Mouse (Mus musculus): ENCODE measurements around the gene Krtap5-3.
"Not testable (repeated sequence)": the region's sequence is repeated elsewhere in the genome, so short reads cannot be mapped to it uniquely, and the experiment has no call there.

Gene Krtap5-3

DNA sequence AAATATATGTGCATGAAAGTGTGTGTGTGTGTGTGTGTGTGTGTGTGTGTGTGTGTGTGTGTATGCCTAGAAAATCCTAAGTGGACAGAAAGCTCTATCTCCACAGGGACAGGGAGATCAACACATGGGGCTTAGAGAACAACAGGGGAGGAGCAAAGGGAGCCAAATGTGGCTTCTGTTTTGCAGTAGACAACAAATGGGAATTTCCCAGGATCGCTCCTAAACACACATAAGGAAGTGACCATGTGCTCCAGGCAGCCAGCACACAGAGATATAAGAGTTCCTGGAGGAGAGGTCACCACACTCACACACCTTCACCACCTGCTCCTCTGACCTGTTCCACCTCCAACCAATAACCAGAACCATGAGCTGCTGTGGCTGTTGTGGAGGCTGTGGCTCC, at the start of gene Krtap5-3:
TSS of gene Krtap5-3 (plus strand) at position 301 of the 400 bp plus-strand sequence.
- no peak for DNase-seq (ENCODE audit: extremely low read depth, insufficient read length, low spot score)

DNA sequence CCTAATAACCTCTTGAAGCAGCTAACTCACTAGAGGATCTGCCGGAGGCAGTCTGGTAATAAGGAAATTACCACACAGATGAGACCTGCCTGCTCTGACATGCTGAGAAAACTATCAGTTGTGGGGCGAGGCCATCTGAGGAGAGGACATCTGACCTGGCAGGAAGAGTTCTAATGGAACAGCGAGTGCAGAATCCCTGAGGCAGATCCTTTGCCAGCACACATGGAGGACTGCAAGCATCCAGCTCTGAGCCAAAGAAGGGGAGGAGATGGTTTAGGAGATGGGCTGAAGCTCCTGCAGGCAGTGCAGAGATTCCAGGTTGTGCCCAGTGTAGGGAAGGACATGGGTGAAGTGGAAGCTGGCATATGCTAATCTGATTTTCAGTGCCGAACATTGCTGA, 49.0 kb upstream of the Krtap5-3 start:
- DNase-seq (ENCODE audit: extremely low read depth, insufficient read length, low spot score), result no peak

DNA sequence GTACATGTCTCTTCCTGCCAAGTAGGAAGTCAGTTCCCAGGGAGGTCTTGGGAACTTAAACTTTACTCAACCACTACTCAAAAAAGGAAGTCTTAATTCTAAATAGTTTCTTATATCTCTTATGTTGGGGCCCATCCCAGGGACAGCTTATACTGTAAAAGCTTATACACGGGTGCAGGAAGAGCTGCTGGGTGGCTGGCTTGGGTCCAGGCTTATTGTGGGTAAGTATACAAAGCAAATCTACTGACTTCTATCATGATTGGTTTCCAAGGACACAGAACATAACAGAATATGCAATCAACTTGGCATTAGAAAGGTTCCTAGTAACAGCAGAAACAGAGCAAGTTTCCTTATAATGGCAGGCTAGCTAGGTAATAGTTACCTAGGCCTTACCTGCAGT, 45.9 kb upstream of the Krtap5-3 start:
- no peak for DNase-seq (ENCODE audit: extremely low read depth, insufficient read length, low spot score)

DNA sequence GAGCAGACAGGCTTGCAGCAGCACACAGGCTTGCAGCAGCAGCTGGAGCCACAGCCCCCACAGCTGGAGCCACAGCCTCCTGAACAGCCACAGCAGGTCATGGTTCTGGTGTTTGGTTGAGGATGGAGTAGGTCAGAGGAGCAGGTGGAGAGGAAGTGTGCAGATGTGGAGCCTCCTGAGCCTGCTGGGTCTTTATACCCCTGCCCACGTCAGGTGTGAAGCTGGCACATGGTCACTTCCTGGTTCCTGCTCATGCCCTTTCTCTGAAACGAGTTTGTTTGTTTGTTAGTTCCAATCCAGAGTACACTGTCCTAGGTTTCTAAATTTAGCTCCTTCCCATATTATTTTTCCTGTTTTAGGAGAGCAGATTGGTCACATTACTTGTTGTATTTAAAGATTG, 44.2 kb upstream of the Krtap5-3 start, which contains the start of gene Gm29735:
TSS of gene Gm29735 (minus strand) at position 101 of the 400 bp plus-strand sequence.
- DNase-seq (ENCODE audit: extremely low read depth, insufficient read length, low spot score), result not testable (repeated sequence)

DNA sequence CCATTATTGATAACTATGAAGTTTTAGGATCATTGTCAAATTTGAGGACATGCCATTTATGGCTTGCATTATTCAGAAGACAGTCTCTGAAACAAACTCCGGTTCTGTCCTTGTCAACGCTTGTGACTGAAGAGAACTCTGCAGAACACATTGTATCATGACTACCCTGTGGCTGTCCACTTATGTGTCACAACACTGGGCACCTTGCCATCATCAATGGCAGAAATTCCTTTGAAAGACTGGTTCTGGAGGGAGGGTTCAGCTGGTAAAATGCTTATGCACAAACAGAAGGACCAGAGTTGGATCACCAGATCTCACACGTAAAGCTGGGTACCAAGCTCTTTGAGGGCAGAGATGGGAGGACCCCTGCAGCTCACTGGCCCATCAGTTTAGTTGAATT, 41.8 kb upstream of the Krtap5-3 start:
- DNase-seq (ENCODE audit: extremely low read depth, insufficient read length, low spot score), result no peak

DNA sequence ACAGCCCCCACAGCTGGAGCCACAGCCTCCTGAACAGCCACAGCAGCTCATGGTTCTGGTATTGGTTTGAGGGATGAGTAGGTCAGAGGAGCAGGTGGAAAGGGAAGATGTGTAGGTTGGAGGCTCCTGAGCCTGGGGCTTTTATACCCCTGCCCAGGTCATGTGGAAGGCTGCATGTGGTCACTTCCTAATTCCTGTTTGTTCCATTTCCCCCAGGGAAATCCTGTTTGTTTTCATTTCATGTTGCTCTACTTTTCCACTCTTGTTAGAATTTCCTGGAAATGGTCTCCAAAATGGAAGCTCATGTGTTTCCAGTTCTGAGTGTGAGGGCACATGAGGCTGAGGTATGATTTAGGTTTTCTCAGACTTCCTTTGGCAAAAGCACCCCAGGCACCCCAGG, 35.5 kb upstream of the Krtap5-3 start, which contains the start of gene Gm4553:
TSS of gene Gm4553 (minus strand) at position 101 of the 400 bp plus-strand sequence.
- not testable (repeated sequence) for DNase-seq (ENCODE audit: extremely low read depth, insufficient read length, low spot score)

DNA sequence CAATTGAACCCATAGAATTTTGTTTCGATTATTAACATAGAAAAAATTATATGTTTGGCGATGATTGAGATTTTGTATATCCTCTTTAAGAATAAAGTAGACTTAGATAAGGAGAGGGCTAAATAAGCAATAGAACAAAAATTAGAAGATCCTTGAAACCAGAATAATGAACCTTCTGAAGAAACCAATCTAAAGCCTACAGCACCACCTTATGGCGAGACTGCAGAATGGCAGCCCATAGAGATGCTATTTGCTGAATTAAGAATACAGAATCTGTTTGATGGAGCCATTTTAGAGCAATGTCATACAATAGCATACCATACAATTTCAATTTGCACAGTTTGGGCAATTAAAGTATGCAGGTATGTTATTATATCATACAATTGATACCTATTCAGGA, 31.3 kb upstream of the Krtap5-3 start:
- no peak for DNase-seq (ENCODE audit: extremely low read depth, insufficient read length, low spot score)

DNA sequence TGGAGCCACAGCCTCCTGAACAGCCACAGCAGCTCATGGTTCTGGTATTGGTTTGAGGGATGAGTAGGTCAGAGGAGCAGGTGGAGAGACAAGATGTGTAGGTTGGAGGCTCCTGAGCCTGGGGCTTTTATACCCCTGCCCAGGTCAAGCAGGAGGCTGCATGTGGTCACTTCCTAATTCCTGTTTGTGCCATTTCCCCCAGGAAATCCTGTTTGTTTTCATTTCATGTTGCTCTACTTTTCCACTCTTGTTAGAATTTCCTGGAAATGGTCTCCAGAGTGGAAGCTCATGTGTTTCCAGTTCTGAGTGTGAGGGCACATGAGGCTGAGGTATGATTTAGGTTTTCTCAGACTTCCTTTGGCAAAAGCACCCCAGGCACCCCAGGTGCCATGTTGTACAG, 25.3 kb upstream of the Krtap5-3 start, which contains the start of gene Krtap5-2:
TSS of gene Krtap5-2 (minus strand) at position 101 of the 400 bp plus-strand sequence.
- not testable (repeated sequence) for DNase-seq (ENCODE audit: extremely low read depth, insufficient read length, low spot score)

DNA sequence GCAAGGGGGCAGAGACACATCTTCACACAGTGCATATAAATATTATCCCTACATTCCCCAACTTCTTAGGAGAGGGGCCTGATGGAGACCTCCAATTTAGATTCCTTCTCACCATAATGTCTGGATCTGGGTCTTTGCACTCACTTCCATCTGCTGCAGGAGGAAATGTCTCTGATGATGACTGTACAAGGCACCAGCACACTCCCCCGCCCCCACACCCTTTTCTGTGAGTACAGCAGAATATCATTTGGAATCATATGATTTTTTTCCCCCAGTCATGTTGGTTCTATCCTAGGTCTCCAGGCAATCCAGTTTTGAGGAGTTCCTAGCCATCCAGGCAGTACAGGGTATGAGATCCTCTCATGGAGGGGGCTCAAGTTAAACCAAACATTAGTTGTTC, 22.5 kb upstream of the Krtap5-3 start:
- DNase-seq (ENCODE audit: extremely low read depth, insufficient read length, low spot score), result no peak

DNA sequence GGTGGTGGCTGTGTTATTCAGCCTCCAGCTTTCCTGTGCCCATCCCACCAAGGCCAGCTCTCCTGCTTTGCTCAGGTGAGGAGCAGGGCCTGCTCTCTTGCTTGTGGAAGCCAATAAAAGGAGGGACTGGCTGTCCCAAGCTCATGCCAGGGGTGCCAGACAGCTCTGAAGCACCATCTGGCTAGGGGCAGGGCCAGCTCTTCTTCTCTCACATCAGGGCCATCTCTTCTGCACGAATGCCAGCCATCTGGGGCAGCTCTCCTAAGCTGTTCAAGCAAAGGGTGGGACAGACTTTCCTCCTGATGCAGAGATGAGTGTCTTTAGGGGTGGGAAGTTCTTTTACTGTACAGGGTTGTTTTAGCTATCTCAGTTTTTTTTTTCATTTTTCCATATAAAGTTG, 20.1 kb upstream of the Krtap5-3 start:
- DNase-seq (ENCODE audit: extremely low read depth, insufficient read length, low spot score), result no peak

DNA sequence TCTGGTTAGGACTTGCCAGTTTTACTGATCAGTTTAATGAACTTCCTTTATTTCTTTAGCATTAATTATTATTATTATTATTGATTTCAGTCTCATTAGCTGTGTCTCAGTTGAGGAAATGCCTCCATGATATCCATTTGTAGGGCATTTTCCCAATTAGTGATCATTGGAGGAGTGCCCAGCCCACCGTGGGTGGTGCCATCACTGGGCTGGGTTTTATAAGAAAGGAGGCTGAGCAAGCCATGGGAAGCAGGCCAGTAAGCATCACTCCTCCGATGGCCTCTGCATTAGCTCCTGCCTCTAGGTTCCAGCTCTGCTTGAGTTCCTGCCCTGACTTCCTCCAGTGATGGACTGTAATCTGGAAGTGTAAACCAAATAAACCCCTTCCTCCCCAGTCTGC, 13.0 kb upstream of the Krtap5-3 start:
- DNase-seq (ENCODE audit: extremely low read depth, insufficient read length, low spot score), result no peak

DNA sequence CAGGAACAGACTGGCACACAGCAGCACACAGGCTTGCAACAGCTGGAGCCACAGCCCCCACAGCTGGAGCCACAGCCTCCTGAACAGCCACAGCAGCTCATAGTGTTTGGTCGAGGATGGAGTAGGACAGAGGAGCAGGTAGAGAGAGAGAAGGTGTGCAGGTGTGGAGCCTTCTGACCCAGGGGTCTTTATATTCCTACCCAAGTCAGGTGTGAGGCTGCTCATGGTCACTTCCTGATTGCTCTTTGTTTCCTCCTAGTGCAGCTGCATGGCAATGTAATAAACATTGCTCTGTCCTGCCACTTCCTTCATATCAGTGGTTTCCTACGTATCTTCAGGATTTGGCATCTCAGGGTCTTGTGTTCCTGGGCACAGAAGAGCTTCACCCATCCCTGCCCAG, 10.9 kb upstream of the Krtap5-3 start, which contains the start of gene Gm10153:
TSS of gene Gm10153 (minus strand) at position 101 of the 400 bp plus-strand sequence.
- no peak for DNase-seq (ENCODE audit: extremely low read depth, insufficient read length, low spot score)

DNA sequence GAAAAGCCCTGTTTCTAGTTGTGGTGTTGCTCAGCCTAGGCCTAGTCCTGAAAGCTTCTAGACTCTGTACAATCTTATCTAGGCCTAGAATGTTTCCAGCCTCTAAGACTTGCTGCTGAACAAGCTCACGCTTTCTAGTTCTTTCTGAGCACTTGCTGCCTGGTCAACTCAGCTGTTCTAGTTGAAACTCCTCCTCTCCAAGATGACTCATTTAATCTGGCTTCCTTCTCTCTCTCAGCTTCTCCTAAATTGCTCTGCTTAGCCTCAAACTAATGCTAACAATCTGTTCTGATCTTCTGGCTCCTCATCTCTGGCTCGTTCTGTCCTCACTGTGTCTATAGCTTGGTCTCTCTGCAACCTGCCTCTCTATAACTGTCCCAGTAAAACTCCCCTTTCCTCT, 2.4 kb upstream of the Krtap5-3 start:
- no peak for DNase-seq (ENCODE audit: extremely low read depth, insufficient read length, low spot score)

DNA sequence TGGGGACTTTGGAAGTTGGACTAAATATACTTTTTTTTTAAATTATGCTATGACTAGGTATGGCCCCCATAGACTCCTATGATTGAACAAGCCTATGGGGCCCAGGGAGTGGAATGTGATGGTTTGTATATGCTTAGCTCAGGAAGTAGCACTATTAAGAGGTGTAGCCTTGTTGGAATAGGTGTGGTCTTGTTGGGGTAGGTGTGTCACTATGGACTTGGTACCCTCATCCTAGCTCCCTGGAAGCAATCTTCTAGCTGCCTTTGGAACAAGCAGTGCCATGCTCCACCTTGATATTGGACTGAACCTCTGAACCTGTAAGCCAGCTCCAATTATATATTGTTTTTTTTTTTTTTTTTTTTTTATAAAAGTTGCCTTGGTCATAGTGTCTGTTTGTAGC, 4.3 kb downstream of the Krtap5-3 start:
- DNase-seq (ENCODE audit: extremely low read depth, insufficient read length, low spot score), result no peak

DNA sequence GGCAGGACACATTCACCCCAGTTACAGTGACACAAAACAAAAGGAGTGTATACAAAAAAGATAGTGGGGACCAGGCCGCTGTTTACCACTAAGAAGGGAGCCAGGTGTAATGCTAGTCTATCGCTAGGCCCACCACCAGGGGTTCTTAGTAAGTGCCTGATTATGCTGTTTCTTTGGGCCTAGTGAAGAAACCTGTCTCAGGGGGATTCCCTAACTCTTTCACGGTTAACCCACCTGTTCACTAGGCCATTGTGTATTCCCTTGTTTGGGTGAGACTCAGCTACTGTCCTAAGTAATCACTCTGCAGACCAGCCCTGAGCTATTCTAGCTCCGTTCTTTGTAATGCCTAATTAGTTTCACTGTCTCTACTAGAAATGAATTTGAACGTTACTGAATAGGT, 5.7 kb downstream of the Krtap5-3 start:
- DNase-seq (ENCODE audit: extremely low read depth, insufficient read length, low spot score), result not testable (repeated sequence)

DNA sequence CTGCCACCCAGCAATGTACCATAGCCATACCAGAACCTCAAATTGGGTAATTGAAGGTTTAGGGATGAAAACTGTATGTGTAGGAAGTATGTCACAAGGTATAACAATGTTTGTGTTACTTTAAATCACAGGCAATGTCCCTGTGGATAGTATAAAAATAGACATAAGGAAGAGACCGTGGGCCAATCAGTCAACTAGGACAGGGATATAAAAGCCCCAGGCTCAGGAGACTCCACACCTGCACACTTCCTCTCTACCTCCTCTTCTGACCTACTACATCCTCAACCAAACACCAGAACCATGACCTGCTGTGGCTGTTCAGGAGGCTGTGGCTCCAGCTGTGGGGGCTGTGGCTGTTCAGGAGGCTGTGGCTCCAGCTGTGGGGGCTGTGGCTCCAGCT, 10.4 kb downstream of the Krtap5-3 start, which contains the start of gene Gm7579:
TSS of gene Gm7579 (plus strand) at position 301 of the 400 bp plus-strand sequence.
- DNase-seq (ENCODE audit: extremely low read depth, insufficient read length, low spot score), result no peak

DNA sequence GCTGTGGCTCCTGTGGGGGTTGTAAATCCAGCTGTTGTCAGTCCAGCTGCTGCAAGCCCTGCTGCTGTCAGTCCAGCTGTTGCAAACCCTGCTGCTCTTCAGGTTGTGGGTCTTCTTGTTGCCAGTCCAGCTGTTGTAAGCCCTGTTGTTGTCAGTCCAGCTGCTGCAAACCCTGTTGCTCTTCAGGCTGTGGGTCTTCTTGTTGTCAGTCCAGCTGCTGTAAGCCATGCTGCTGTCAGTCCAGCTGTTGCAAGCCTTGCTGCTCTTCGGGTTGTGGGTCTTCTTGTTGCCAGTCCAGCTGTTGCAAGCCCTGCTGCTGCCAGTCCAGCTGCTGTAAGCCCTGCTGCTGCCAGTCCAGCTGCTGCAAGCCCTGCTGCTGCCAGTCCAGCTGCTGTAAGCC, 11.0 kb downstream of the Krtap5-3 start:
- not testable (repeated sequence) for DNase-seq (ENCODE audit: extremely low read depth, insufficient read length, low spot score)

DNA sequence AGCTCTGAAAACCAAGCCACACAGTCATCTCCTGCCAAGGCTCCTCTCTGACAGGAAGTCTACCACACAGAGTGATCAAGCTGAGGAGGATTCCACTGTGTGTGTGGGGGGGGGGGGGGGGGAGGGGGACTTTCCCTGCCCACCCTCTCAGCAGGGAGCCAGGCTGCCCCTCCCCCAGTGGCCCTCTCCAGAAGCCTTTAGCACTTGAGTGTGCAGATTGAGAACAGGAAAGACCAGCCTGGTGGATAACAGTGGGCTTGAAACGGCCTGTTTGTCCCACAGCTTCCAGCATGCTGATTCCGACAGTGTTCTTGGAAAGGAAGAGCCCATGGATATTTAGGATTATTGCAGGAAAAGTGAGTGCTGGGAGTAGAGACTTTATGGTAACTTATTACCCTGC, 23.4 kb downstream of the Krtap5-3 start:
- DNase-seq (ENCODE audit: extremely low read depth, insufficient read length, low spot score), result no peak

DNA sequence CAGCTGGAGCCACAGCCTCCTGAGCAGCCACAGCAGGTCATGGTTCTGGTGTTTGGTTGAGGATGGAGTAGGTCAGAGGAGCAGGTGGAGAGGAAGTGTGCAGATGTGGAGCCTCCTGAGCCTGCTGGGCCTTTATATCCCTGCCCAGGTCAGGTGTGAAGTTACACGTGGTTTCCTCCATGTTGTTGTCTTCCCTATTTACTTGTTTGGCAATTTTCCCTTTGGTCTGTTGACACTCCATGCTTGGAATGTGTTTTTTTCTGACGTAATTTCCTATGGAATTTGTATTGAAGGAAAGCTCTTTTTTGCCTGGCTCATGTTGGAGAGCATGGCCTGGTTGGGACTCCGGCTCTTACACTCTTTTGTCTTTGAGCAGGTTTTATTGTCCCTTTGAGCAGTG, 28.7 kb downstream of the Krtap5-3 start, which contains the start of gene Krtap5-5:
TSS of gene Krtap5-5 (minus strand) at position 101 of the 400 bp plus-strand sequence.
- not testable (repeated sequence) for DNase-seq (ENCODE audit: extremely low read depth, insufficient read length, low spot score)

DNA sequence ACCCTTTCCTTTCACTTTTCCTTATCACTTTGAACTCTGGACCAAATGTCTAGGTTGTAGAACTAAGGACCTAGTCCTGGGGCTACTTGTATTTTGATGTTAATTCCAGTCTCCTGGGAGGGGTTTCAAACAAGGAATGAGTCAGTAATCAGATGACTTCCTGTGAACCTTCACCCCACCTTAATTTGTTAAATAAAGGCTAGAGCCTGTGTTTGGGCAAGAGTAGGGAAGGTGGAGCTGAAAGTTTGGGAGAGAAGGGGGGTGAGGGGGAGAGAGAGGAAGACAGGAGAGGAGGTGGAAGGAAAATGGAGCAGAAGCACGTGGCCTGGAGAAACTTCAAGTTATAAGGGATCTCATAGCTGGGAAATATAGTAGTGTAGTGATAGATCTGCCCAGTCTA, 30.4 kb downstream of the Krtap5-3 start:
- DNase-seq (ENCODE audit: extremely low read depth, insufficient read length, low spot score), result no peak

DNA sequence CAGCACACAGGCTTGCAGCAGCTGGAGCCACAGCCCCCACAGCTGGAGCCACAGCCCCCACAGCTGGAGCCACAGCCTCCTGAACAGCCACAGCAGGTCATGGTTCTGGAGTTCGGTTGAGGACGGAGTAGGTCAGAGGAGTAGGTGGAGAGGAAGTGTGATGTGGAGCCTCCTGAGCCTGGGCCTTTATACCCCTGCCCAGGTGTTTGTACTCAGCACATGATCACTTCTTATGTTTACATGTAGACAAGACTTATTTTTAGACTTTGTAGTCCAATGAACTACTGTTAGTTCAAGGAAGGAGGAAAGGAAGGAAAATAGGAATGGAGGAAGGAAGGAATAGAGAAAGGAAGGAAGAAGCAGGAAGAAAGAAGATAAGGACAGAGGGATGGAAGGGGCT, 39.8 kb downstream of the Krtap5-3 start, which contains the start of gene Gm40460:
TSS of gene Gm40460 (minus strand) at position 101 of the 400 bp plus-strand sequence.
- DNase-seq (ENCODE audit: extremely low read depth, insufficient read length, low spot score), result no peak

DNA sequence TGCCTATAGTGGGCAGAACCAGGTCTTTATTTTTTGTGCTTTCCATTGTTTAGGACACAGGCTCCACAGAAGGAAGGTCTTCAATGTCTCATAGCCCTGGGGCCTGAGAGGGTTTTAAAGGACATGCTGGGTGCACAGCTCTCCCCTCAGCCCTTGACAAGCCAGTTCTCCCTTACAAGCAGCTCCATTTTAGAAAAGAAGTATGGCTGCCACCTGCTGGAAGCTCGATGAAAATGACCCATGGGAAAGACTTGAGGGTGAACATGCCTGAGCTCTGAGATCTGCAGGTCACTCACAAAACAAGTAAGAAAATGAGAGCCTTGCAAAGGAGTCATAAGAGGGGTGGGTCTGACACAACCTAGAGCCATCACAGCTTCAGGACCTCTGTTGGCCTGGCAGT, 48.7 kb downstream of the Krtap5-3 start:
- DNase-seq (ENCODE audit: extremely low read depth, insufficient read length, low spot score), result no peak
